Mouse (Mus musculus): Measurements from ENCODE around the gene Trabd2b.

Trabd2b gene

DNA sequence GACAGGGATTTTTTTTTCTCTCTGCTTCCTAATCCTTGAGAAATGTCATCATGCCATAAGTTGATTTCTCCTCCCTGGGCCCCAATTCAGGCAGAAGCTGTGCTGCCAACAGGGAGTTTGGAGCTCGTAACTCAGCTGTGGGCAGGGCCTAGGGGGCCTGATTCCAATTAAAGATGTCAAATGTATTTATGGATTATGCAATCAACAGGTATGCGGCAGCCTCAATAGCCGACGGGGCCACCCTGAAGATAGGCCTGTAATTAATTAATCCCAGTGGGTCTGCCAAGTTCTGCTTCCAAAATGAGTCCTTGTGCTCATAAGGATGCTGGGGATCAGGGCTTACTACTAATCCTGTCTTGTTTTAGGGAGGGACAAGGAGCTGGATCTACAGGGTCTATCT, 135.6 kb downstream of the Trabd2b start:
- DNase-seq (ENCODE audit: low spot score), result no peak

DNA sequence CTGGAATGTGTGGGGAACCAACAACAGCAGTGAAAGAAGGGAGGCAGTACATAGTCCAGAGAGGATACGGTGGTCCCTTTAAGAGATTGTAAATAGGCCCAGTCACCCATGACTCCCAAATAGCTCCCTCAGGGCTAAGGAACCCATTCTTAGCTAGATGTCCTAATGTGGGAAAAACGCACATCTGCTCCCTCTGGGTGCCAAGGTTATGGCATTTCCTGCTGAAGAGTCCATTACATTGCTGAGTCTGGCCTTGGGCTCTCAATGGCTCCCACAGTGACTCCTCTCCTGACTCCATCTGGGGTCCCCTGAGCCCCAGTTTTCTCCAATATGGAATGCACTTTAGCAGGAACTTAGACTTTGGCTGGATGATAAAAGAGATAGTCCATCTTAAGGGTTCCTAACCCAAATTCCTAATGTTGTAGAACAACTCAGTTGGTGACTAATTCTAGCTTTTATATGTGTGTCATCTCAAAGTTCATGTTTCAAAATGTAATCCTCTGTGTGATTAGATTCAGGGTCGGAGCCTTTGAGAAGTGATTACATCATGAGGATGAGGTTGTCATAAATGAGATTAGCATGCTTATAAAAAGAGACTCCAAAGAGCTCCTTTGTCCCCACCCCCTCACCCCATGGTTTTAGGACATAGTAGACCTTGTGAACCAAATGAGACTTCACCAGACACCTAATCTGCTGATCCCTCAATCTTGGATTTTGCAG, 139.1 kb downstream of the Trabd2b start:
- DNase-seq (ENCODE audit: low spot score), result no peak

GRCm38 (mm10) chr4:114547658-114548448, 141.3 kb downstream of the Trabd2b start:
- DNase-seq (ENCODE audit: low spot score), result no peak

DNA sequence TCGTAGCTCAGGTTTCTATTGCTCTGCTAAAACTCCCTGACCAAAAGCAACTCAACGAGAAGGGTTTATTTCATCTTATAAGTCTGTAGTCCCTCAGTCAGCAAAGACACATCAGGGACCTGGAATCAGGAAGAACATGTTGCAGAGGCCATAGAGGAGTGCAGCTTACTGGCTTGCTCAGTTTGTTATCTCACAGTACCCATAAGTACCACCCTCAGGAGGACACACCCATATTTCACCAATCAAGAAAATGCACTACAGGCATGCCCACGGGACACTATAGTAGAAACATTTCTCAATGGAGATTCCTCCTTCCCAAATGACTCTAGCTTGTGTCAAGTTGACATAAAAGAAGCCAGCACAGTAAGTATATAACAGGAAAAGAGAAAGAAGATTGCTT, 143.0 kb downstream of the Trabd2b start:
- no peak for DNase-seq (ENCODE audit: low spot score)

- DNase-seq (ENCODE audit: low spot score), result no peak
Measured at GRCm38 (mm10) chr4:114550471-114551156, 144.1 kb downstream of the Trabd2b start.

GRCm38 (mm10) chr4:114556880-114557279, 150.4 kb downstream of the Trabd2b start:
- DNase-seq (ENCODE audit: low spot score), result no peak

- DNase-seq (ENCODE audit: low spot score), result no peak
Measured at GRCm38 (mm10) chr4:114557731-114558130, 151.2 kb downstream of the Trabd2b start.

GRCm38 (mm10) chr4:114558487-114558886, 152.0 kb downstream of the Trabd2b start:
- peak; percentile 74 for DNase-seq (ENCODE audit: low spot score)

- no peak for DNase-seq (ENCODE audit: low spot score)
Measured at GRCm38 (mm10) chr4:114560638-114561216, 154.2 kb downstream of the Trabd2b start.

DNA sequence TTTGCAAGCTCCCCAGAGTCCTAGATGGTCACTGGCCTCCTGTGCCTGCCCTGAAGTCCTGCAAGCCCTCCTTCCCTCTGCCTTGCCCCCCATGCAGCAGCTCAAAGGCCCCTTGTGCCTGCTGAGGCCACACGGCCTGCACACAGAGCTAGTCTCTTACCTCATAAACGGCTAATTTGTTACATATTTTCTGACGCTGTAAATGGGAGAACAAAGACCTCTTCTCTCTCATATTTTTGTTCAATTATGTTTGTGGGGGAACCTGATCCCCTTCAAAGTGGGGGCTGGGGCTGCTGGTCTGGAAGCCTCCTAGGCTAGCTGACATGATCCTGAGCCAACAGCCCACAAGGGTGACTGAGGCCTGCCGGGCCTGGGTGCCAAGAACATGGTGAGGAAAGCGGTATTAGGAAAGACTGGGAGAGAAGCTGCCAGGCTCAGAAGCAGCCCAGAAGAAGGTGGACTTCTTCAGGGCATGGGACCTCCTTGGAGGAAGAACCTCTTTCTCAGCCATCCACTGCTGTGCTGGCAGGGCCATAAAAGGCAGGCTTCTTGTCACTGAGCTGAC, 157.7 kb downstream of the Trabd2b start:
- no peak for DNase-seq (ENCODE audit: low spot score)

DNA sequence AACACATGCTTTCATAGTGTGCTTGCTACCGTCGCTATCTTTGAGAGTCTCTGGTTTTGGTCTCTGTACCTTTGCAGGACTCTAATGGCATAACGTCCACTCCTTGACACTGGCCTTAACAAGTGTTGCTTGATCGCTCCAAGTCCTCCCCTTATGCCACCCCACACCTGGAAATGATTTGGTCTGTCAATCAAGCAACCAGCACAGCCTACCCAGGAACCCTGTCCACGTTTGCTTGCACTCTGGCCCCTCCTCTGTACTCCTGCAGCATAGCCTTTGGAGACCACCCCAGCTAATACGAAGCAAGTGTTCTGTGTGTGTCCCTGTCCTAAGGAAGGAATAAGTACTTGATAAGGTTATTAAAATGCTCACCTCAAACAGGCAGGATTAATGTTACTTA, 161.1 kb downstream of the Trabd2b start:
- no peak for DNase-seq (ENCODE audit: low spot score)

DNA sequence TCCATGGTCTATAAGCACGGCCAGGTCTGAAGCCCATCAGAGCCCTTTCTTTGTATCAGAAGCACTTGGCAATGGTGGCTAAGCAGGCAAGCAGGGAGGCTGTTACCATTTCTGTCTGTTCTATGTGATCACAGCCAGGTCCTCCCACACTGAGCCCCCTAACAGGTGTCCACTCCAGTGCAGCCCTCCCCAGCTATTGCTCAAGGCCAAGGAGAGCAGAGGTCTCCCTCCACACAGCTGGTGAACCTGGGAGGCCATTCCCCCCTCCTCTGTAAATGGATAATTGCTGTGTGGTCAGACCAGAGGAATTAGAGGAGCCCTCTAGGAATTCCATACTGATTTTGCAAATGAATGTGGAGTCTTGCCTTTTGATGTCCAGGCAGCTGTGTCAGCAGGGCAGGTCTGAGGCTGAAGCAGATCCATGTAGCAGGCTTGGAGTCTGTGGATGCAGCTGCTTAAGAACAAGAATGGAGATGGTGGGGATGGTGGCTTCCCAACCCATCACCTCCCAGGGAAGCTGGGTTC, 161.6 kb downstream of the Trabd2b start:
- no peak for DNase-seq (ENCODE audit: low spot score)

DNA sequence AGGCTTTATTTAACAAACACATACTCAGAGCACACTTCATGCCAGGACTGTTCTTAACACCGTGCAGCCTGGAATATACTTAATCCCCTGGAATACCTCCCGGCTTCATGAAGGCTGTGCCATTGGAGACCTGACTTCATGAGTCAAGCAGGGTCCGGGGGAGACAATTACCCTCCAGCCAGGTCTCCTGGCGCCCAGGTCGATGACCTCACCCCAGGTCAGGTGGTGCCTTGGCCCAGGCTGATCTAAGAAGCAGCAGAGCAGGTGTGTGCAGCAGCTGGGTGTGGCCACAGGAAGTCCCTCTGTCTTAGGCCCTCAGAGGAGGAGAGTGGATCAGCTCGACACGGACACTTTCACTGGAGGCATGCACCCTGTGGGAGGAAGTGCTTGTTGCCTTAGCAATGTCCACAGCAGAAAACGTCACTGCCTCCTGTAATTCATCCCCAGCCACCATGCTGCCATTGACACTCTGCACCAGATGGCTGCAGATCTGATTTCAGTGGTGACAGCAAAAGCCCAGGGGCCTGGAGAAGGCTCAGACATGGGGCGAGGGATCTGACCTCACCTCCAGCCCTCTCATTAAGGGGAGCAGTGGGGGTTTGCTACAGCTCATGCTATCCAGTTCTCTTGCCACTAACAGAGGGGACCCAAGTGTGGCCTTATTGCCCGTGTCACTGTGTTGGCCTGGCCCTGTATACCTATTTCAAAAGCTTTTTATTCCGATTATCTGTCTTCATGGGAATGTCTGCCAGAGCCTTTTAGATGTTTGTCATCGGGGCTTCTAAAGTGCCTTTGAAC, 171.8 kb downstream of the Trabd2b start:
- DNase-seq (ENCODE audit: low spot score), result no peak

- DNase-seq (ENCODE audit: low spot score), result no peak
Measured at GRCm38 (mm10) chr4:114583546-114584144, 177.1 kb downstream of the Trabd2b start.

- DNase-seq (ENCODE audit: low spot score), result no peak
Measured at GRCm38 (mm10) chr4:114584686-114585085, 178.2 kb downstream of the Trabd2b start.

DNA sequence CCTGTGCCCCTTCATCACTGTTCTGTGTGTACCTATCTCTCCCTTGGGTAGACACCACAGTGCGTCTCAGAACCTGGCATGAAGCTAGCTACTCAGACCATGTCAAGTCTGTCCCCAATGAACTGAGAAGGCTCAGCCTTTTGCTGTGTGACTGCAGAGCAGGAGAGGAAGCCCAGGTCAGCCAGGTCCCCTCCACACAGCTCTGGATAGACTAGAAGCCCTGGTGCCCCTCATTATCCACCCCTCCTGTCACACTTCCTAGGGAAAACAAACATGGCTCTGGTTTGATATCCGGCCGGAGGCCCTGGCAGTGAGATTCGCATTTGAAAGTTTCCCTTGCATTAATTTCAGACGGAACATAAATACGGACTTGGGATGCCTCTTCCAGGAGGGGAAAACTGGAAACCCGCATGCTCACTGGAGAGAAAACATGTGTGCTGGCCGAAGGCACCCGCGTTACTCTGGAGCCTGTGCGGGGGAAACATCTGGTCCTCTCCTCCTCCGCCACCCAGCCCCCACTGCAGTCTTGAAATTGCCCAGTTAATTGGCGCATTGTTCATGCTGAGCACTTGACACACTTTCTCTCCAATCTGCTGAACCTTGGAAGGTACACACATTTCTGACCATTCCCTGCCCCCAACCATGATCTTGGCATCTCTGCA, 187.2 kb downstream of the Trabd2b start:
- no peak for DNase-seq (ENCODE audit: low spot score)

GRCm38 (mm10) chr4:114595188-114595701, 188.7 kb downstream of the Trabd2b start:
- no peak for DNase-seq (ENCODE audit: low spot score)

GRCm38 (mm10) chr4:114599121-114599520, 192.6 kb downstream of the Trabd2b start:
- DNase-seq (ENCODE audit: low spot score), result no peak

- no peak for DNase-seq (ENCODE audit: low spot score)
Measured at GRCm38 (mm10) chr4:114601201-114602009, 194.9 kb downstream of the Trabd2b start.

All from yolk sac, embryonic 10.5 days (tissue).